Mouse (Mus musculus): ENCODE measurements around the gene Carmil2. TPM values are rescaled to one million over a fixed set of nuclear protein-coding genes. Genes with fewer than 3 reads are reported as not detected.

Carmil2 gene
- polyA plus RNA-seq, 1 experiment from 2014 or later, result 0.45 TPM

DNA sequence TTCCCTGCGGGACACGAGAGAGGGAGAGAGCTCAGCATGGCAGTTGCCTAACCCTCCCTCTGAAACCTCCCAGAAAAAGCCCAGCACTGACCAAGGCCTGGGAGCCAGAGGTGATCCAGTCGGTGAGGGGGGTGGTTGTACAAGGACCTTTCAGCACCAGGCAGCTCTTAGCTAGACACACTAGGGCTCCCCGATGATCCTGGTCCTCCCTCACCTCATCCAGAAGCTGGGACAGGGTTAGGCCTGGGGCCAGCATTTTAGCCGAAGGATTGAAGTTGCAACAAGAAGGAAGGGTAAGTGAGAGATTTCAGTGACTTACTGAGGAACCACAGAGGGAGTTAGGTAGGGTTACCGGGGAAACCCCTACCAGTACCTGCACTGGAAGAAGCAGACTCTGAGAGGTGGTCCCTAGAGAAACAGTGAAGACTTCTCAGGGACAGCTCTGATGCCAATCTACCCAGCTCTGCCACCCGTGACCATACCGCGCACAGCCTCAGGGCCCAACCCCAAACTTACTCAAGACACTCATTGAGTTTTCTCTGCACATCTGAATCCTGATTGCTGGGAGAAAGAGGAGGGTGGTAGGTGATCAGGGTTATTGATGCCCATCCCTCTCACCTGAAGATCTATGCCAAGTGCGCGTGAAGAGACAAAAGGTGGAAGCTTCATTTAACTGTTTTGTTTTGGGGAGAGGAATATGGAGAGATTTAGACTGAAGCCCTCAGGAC lies 13.6 kb downstream of the Carmil2 start:
- Histone ChIP-seq H3K4me3 (replicated peaks; ENCODE audit: low read depth, low read length) (peak overlapping the region; percentile 51; the same call in 1 of the 2 replicates), H3K36me3 (ENCODE audit: insufficient read depth, low read length) (peaks cover 6% of the 10 kb centered on the region; the same call in 1 of the 2 replicates), H3K9ac (ENCODE audit: low read depth, low read length) (peak overlapping the region; percentile 50; the same call in 1 of the 2 replicates), H3K4me1 (replicated peaks; ENCODE audit: insufficient read depth, low read length) (peaks cover 12% of the 10 kb centered on the region; the same call in 1 of the 2 replicates), H3K27ac (no peak overlapping the region), H3K27me3 (ENCODE audit: insufficient read depth, low read length) (no peaks in the 10 kb centered on the region), H3K9me3 (replicated peaks; ENCODE audit: low read length) (no peaks in the 10 kb centered on the region), H3K4me2 (ENCODE audit: low read length) (peak overlapping the region; percentile 92)
- no peak for DNase-seq (ENCODE audit: low spot score)
- no peak for ATAC-seq (replicated peaks; ENCODE audit: low FRiP score, low read depth)
- TF ChIP-seq CTCF (IDR thresholded peaks at IDR 0.05; ENCODE audit: low read depth), result no peak
- WGBS, result 80% methylated on average over 11 of the region's 11 CpGs

DNA sequence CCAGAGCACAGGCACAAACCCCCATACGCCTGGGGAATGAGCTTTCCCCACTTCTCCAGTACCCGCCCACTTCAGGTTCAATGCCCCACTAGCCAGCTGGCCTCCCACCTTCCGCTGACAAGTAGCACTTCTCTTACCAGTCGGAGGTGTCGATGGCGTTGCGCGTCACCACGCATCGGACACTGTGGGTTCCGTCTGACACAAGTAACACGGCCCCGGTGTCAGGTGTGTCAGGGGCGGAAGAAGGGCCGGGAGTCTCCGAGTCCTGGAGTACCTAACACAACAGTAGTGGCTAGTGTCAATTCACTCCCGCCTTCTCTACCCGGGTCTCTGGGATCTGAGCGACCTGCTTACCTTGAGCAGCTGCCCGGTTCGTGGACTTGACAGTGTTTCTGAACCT lies 14.5 kb downstream of the Carmil2 start:
- peaks cover 6% of the 10 kb centered on the region; the same call in 1 of the 2 replicates for H3K36me3 ChIP-seq (ENCODE audit: insufficient read depth, low read length)
- no peak for TF ChIP-seq CTCF (IDR thresholded peaks at IDR 0.05; ENCODE audit: low read depth)
- WGBS, result 0% methylated on average over 21 of the region's 21 CpGs
- peak overlapping the region; percentile 51 for H3K4me3 ChIP-seq (replicated peaks; ENCODE audit: low read depth, low read length)
- ATAC-seq (replicated peaks; ENCODE audit: low FRiP score, low read depth), result peak; percentile 18
- H3K9ac ChIP-seq (ENCODE audit: low read depth, low read length), result peak overlapping the region; percentile 50
- peaks cover 12% of the 10 kb centered on the region; the same call in 1 of the 2 replicates for H3K4me1 ChIP-seq (replicated peaks; ENCODE audit: insufficient read depth, low read length)
- H3K9me3 ChIP-seq (replicated peaks; ENCODE audit: low read length), result no peaks in the 10 kb centered on the region
- no peaks in the 10 kb centered on the region for H3K27me3 ChIP-seq (ENCODE audit: insufficient read depth, low read length)
- H3K27ac ChIP-seq, result peak overlapping the region; percentile 86
- H3K4me2 ChIP-seq (ENCODE audit: low read length), result peak overlapping the region; percentile 92
- peak; percentile 62 for DNase-seq (ENCODE audit: low spot score)

DNA sequence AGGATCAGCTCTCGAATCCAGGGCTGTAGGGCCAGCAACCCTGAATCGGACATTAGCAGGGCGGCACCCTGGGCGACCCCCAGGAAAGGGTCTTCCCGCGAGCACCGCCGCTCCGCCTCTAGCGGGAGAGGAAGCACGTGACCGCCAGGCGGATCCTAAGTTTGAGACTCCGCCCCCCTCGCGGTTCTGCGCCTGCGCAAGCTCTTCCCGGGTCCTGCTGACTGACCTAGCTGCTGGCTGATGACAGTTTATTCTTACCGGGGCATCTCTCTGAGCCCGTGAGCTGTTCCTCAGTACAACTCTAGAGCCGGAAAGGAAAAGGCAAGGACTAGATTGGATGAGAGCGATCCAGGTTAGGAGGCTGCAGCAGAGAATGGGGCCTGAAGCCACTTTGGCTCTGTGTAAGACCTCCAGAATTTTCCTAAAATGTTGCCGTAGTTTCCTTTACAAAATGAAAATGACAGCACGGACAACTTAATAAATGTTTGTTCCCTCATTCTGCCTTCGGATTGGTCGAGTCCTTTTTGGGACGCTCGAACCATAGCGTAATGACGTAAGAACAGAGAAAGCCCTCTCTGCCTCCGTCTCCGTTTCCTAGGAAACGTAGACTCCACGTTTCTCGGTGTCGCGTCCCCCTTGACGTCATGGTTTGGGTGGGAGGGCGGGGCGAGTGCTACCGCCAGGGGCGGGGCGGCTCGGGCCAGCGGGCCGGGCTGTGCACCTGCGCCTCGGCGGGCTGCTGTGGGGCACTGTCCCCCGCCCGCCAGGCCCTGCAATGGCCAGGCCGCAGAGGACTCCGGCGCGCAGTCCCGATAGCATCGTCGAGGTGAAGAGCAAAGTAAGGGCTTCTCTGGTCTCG lies 15.1 kb downstream of the Carmil2 start, which contains the start of the genes Acd and Pard6a:
Gene Acd (minus strand): TSS at position 137 of the 859 bp plus-strand sequence.
Gene Pard6a (plus strand): TSS at position 183 of the 859 bp plus-strand sequence.
- peak; percentile 97 for DNase-seq (ENCODE audit: low spot score)
- H3K27ac ChIP-seq, result peak within 1 kb of the TSS; percentile 86
- peak within 1 kb of the TSS; percentile 92 for H3K4me2 ChIP-seq (ENCODE audit: low read length)
- H3K9ac ChIP-seq (ENCODE audit: low read depth, low read length), result peak within 1 kb of the TSS; percentile 50
- under 1% methylated on average over 57 of the region's 60 CpGs for WGBS
- peaks cover 6% of the 10 kb centered on the region; the same call in 1 of the 2 replicates for H3K36me3 ChIP-seq (ENCODE audit: insufficient read depth, low read length)
- H3K9me3 ChIP-seq (replicated peaks; ENCODE audit: low read length), result no peaks in the 10 kb centered on the region
- no peaks in the 10 kb centered on the region for H3K27me3 ChIP-seq (ENCODE audit: insufficient read depth, low read length)
- ATAC-seq (replicated peaks; ENCODE audit: low FRiP score, low read depth), result peak; percentile 68
- TF ChIP-seq CTCF (IDR thresholded peaks at IDR 0.05; ENCODE audit: low read depth), result peak; percentile 23; the same call in 1 of the 2 replicates
- H3K4me3 ChIP-seq (replicated peaks; ENCODE audit: low read depth, low read length), result peak within 1 kb of the TSS; percentile 51
- H3K4me1 ChIP-seq (replicated peaks; ENCODE audit: insufficient read depth, low read length), result peaks cover 12% of the 10 kb centered on the region; the same call in 1 of the 2 replicates

DNA sequence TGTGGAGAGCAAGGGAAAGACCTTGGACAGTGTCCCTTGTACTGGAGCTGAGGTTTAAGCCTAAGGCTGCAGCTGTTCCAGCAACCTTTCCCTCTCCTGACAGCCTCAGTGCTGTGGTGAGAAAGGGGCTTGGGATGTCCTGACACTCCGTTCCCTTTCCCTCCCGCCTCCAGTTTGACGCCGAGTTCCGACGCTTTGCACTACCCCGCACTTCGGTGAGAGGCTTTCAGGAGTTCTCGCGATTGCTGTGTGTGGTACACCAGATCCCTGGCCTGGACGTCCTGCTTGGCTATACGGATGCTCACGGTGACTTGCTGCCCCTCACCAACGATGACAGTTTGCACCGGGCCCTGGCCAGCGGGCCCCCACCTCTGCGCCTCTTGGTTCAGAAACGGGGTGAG lies 15.9 kb downstream of the Carmil2 start:
- ATAC-seq (replicated peaks; ENCODE audit: low FRiP score, low read depth), result no peak
- DNase-seq (ENCODE audit: low spot score), result no peak
- TF ChIP-seq CTCF (IDR thresholded peaks at IDR 0.05; ENCODE audit: low read depth), result no peak
- Histone ChIP-seq H3K4me3 (replicated peaks; ENCODE audit: low read depth, low read length) (peak overlapping the region; percentile 51), H3K9me3 (replicated peaks; ENCODE audit: low read length) (no peaks in the 10 kb centered on the region), H3K36me3 (ENCODE audit: insufficient read depth, low read length) (peaks cover 6% of the 10 kb centered on the region; the same call in 1 of the 2 replicates), H3K9ac (ENCODE audit: low read depth, low read length) (peak overlapping the region; percentile 42; the same call in 1 of the 2 replicates), H3K4me1 (replicated peaks; ENCODE audit: insufficient read depth, low read length) (peaks cover 12% of the 10 kb centered on the region; the same call in 1 of the 2 replicates), H3K27me3 (ENCODE audit: insufficient read depth, low read length) (no peaks in the 10 kb centered on the region), H3K27ac (peak overlapping the region; percentile 86; the same call in 1 of the 2 replicates), H3K4me2 (ENCODE audit: low read length) (peak overlapping the region; percentile 92)
- 38% methylated on average over 18 of the region's 18 CpGs for WGBS

DNA sequence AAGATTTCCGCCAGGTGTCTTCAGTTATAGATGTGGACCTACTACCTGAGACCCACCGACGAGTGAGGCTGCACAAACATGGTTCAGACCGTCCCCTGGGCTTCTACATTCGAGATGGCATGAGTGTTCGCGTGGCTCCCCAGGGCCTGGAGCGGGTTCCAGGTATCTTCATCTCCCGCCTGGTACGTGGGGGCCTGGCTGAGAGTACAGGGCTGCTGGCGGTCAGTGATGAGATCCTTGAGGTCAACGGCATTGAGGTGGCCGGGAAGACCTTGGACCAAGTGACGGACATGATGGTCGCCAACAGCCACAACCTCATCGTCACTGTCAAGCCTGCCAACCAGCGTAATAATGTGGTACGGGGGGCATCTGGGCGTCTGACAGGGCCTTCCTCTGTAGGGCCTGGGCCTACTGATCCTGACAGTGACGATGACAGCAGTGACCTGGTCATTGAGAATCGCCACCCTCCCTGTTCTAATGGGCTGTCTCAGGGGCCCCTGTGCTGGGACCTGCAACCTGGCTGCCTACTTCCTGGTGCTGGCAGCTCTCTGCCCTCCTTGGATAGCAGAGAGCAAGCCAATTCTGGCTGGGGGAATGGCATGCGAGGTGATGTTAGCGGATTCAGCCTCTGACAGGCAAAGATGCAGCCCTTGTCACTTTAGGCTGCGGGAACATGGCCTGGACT lies 16.8 kb downstream of the Carmil2 start:
- no peak for TF ChIP-seq CTCF (IDR thresholded peaks at IDR 0.05; ENCODE audit: low read depth)
- H3K27me3 ChIP-seq (ENCODE audit: insufficient read depth, low read length), result no peaks in the 10 kb centered on the region
- H3K27ac ChIP-seq, result no peak overlapping the region
- no peak overlapping the region for H3K4me2 ChIP-seq (ENCODE audit: low read length)
- no peak for DNase-seq (ENCODE audit: low spot score)
- no peak overlapping the region for H3K9ac ChIP-seq (ENCODE audit: low read depth, low read length)
- H3K9me3 ChIP-seq (replicated peaks; ENCODE audit: low read length), result no peaks in the 10 kb centered on the region
- peaks cover 6% of the 10 kb centered on the region; the same call in 1 of the 2 replicates for H3K36me3 ChIP-seq (ENCODE audit: insufficient read depth, low read length)
- ATAC-seq (replicated peaks; ENCODE audit: low FRiP score, low read depth), result no peak
- no peak overlapping the region for H3K4me3 ChIP-seq (replicated peaks; ENCODE audit: low read depth, low read length)
- 93% methylated on average over 24 of the region's 24 CpGs for WGBS
- peaks cover 12% of the 10 kb centered on the region; the same call in 1 of the 2 replicates for H3K4me1 ChIP-seq (replicated peaks; ENCODE audit: insufficient read depth, low read length)
